Mouse (Mus musculus): ENCODE measurements around the gene Olfr695. TPM values are rescaled to one million over a fixed set of nuclear protein-coding genes. Genes with fewer than 3 reads are reported as not detected.
"Not testable (repeated sequence)": the region's sequence is repeated elsewhere in the genome, so short reads cannot be mapped to it uniquely, and the experiment has no call there.

Gene Olfr695
- not detected in 2 replicates for polyA plus RNA-seq (2016; fragmentation: Nextera tagmentation; extraction: Ambion mirVana)

DNA sequence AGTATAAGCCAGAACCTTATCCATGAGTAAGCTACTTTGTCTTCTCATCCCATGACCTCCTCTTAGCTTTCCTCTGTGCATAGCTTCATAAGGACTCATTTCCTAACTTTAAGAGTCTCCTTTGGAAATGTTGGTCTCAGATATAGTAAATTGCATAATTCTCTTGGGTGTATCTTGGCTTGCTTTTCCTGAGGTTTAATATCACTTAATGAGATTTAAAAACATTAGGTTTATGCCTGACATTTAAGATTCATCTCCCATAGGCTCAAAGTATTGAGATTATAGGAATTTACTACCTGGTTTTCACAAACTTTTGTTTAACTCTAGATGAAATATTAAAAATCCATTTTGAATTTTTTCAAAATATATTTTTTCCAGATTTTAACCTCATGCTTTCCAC, at the start of gene Olfr695:
Gene Olfr695, minus strand, starts transcription at position 101 of the 400 bp plus-strand sequence.
- H3K27ac ChIP-seq: no peak within 1 kb of the TSS
- H3K9me3 ChIP-seq: no peaks in the 10 kb centered on the region
- no peak for ATAC-seq (ENCODE audit: low FRiP score)
- H3K27me3 ChIP-seq: no peaks in the 10 kb centered on the region
- no peak within 1 kb of the TSS for H3K4me3 ChIP-seq (replicated peaks)
- no peak within 1 kb of the TSS for H3K9ac ChIP-seq
- H3K36me3 ChIP-seq (replicated peaks): no peaks in the 10 kb centered on the region
- no peak within 1 kb of the TSS for H3K4me2 ChIP-seq
- H3K4me1 ChIP-seq: no peaks in the 10 kb centered on the region

- not testable (repeated sequence) for H3K36me3 ChIP-seq (replicated peaks); H3K4me3 ChIP-seq (replicated peaks); H3K4me2 ChIP-seq; H3K27me3 ChIP-seq; H3K9ac ChIP-seq; ATAC-seq (ENCODE audit: low FRiP score); H3K4me1 ChIP-seq; H3K9me3 ChIP-seq; H3K27ac ChIP-seq
- WGBS: 83% methylated on average over 2 of the region's 2 CpGs
Observed at GRCm38 (mm10) chr7:106761008-106761407, 44.8 kb upstream of the Olfr695 start.

DNA sequence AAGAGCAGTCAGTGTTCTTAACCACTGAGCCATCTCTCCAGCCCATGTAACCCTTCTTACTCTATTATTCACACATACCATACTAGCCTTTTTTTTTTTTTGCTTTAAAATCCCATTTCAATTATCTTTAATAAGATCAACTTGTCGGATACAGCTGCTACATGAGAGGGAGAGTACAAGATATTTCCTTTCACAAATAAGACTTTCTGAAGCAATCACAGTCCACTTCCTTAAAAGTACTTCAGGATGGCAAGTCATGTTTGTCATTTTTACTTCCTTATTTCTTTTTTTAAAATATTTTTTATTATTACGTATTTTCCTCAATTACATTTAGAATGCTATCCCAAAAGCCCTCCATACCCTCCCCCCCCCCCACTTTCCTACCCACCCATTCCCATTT, 42.6 kb upstream of the Olfr695 start:
- no peak for ATAC-seq (ENCODE audit: low FRiP score)
- 86% methylated on average over 2 of the region's 2 CpGs for WGBS
- H3K4me2 ChIP-seq: no peak overlapping the region
- no peaks in the 10 kb centered on the region for H3K9me3 ChIP-seq
- H3K4me1 ChIP-seq: no peaks in the 10 kb centered on the region
- no peaks in the 10 kb centered on the region for H3K27me3 ChIP-seq
- H3K9ac ChIP-seq: no peak overlapping the region
- no peak overlapping the region for H3K27ac ChIP-seq
- H3K36me3 ChIP-seq (replicated peaks): no peaks in the 10 kb centered on the region
- no peak overlapping the region for H3K4me3 ChIP-seq (replicated peaks)

GRCm38 (mm10) chr7:106755297-106755696, 39.1 kb upstream of the Olfr695 start, which contains the start of gene Olfr698:
Gene Olfr698, minus strand, starts transcription at chr7:106755397.
- Histone ChIP-seq H3K4me2 (no peak within 1 kb of the TSS), H3K4me1 (no peaks in the 10 kb centered on the region), H3K27ac (no peak within 1 kb of the TSS), H3K4me3 (replicated peaks) (no peak within 1 kb of the TSS), H3K27me3 (no peaks in the 10 kb centered on the region), H3K9me3 (no peaks in the 10 kb centered on the region), H3K9ac (no peak within 1 kb of the TSS), H3K36me3 (replicated peaks) (no peaks in the 10 kb centered on the region)
- ATAC-seq (ENCODE audit: low FRiP score): no peak

DNA sequence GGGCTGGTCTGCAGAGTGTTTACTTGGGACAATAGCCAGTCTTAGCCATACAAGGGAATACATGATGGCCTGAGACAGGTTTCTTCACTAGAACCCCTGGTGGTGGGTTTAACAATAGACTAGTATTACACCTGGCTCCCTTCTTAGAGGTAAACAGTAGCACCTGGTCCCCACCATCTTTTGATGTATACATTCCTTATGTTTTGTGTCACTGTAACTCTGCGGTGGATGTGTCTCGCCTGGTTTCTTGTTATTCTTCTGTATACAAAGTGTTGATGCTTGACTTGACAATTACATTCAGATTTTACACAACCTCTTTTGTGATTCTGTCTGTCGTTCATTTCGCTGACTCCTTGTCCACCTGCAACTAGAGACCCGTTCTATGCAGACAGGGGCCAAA, 29.6 kb upstream of the Olfr695 start:
- Histone ChIP-seq H3K4me1 (no peaks in the 10 kb centered on the region), H3K27ac (no peak overlapping the region), H3K27me3 (no peaks in the 10 kb centered on the region), H3K9me3 (no peaks in the 10 kb centered on the region), H3K4me3 (replicated peaks) (no peak overlapping the region), H3K36me3 (replicated peaks) (no peaks in the 10 kb centered on the region), H3K4me2 (no peak overlapping the region), H3K9ac (no peak overlapping the region)
- 87% methylated on average over 5 of the region's 5 CpGs for WGBS
- no peak for ATAC-seq (ENCODE audit: low FRiP score)

DNA sequence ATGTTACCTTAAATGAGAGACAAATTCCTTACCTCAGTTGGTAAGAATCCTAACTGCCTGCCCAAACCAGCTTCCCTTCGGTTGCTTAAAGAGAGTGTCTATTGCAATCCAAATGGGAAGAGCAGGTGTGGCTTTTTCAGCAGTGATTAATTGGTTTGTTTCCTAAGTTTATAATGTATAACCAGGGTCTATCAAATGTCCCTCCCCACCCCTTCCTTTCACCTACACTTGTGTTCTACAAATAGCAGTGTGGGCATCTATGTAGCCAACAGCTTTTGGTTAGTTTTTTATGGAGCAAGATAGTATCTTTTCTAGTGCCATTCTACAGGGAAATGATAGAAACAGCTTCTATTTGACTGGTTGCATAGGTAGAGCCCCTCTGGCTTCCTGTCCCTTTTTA, 26.1 kb upstream of the Olfr695 start, which contains the start of gene Olfr697:
Gene Olfr697, minus strand, starts transcription at position 101 of the 400 bp plus-strand sequence.
- Histone ChIP-seq H3K27me3 (no peaks in the 10 kb centered on the region), H3K36me3 (replicated peaks) (no peaks in the 10 kb centered on the region), H3K4me3 (replicated peaks) (no peak within 1 kb of the TSS), H3K27ac (no peak within 1 kb of the TSS), H3K9me3 (no peaks in the 10 kb centered on the region), H3K4me1 (no peaks in the 10 kb centered on the region), H3K9ac (no peak within 1 kb of the TSS), H3K4me2 (no peak within 1 kb of the TSS)
- no peak for ATAC-seq (ENCODE audit: low FRiP score)
- 83% methylated on average over 1 of the region's 1 CpGs for WGBS

GRCm38 (mm10) chr7:106737028-106737427, 20.8 kb upstream of the Olfr695 start:
- H3K4me3 ChIP-seq (replicated peaks): no peak overlapping the region
- no peak for ATAC-seq (ENCODE audit: low FRiP score)
- H3K9me3 ChIP-seq: no peaks in the 10 kb centered on the region; the same call in 1 of the 2 replicates
- no peaks in the 10 kb centered on the region for H3K36me3 ChIP-seq (replicated peaks)
- no peak overlapping the region for H3K9ac ChIP-seq
- H3K4me1 ChIP-seq: no peaks in the 10 kb centered on the region
- H3K27me3 ChIP-seq: no peaks in the 10 kb centered on the region
- H3K4me2 ChIP-seq: no peak overlapping the region
- no peak overlapping the region for H3K27ac ChIP-seq

DNA sequence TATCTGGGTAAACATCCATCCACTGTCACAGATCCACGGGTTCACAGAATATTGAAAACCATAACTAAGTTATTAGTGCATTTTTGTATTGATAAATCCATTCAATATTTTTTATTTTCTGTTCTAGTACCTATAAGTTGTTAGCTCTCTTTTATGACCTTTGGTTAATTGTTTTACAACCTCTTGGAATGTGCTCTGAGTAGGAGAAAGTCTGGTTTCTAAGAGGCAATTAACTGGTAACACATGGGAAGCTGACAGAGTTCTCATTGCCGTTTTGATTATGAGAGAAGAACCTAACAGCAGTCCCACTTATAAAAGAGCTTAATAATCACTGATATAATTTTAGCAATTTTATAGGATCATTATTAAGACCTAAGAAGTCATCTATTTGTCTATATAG, 17.5 kb upstream of the Olfr695 start:
- 80% methylated on average over 2 of the region's 2 CpGs for WGBS

DNA sequence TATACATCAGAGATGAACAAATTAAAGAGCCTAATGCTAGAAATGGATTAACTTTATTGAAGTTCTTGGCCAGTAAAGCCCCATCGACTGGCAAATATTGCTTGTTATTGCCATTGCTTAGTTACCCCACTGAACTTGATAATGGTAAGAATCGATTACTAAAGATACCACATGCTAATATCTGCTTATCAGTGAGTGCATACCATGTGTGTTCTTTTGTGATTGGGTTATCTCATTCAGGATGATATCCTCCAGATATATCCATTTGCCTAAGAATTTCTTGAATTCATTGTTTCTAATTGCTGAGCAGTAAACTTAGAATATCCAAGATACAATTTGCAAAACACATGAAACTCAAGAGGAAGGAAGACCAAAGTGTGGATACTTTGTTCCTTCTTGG, 9.5 kb upstream of the Olfr695 start:
- not testable (repeated sequence) for H3K36me3 ChIP-seq (replicated peaks); ATAC-seq (ENCODE audit: low FRiP score); H3K4me3 ChIP-seq (replicated peaks); H3K9me3 ChIP-seq; H3K4me1 ChIP-seq; H3K27me3 ChIP-seq; H3K9ac ChIP-seq; H3K27ac ChIP-seq; H3K4me2 ChIP-seq
- WGBS: 87% methylated on average over 2 of the region's 2 CpGs

More for the DNA sequence above, 17.5 kb upstream of the Olfr695 start:
- H3K4me1 ChIP-seq: no peaks in the 10 kb centered on the region
- no peaks in the 10 kb centered on the region for H3K27me3 ChIP-seq
- no peak for ATAC-seq (ENCODE audit: low FRiP score)
- no peaks in the 10 kb centered on the region; the same call in 1 of the 2 replicates for H3K9me3 ChIP-seq
- H3K36me3 ChIP-seq (replicated peaks): no peaks in the 10 kb centered on the region
- no peak overlapping the region for H3K4me2 ChIP-seq
- no peak overlapping the region for H3K9ac ChIP-seq
- H3K27ac ChIP-seq: no peak overlapping the region
- no peak overlapping the region for H3K4me3 ChIP-seq (replicated peaks)

DNA sequence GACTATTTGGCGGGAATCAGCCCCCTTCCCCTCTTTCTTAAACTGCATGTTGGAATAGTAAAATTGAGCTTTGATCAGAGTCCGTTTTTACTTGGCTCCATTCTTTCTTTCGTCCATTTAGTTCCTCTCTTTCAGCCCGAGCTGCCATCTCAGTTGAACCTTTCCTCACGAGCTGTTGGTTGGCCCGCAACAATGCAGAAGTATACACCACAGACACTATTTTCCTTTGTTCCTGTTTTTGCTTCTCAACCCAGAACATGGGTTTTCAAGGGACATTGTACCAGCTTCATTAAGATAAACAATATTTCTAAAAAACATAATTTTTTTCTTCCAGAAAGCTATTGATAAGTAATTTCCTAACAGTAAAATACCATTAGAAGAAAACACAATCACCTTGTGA, 4.7 kb downstream of the Olfr695 start:
- 87% methylated on average over 6 of the region's 6 CpGs for WGBS
- ATAC-seq (ENCODE audit: low FRiP score): no peak
- Histone ChIP-seq H3K4me2 (no peak overlapping the region), H3K9me3 (0 out of 2 replicates have a peak, but pooled peaks cover 3% of the 10 kb centered on the region), H3K27ac (no peak overlapping the region), H3K4me3 (replicated peaks) (no peak overlapping the region), H3K36me3 (replicated peaks) (no peaks in the 10 kb centered on the region), H3K27me3 (no peaks in the 10 kb centered on the region), H3K4me1 (no peaks in the 10 kb centered on the region), H3K9ac (no peak overlapping the region)

GRCm38 (mm10) chr7:106707705-106708104, 8.5 kb downstream of the Olfr695 start:
- not testable (repeated sequence) for ATAC-seq (ENCODE audit: low FRiP score); H3K4me2 ChIP-seq
- WGBS: 90% methylated on average over 10 of the region's 10 CpGs

GRCm38 (mm10) chr7:106696891-106697290, 19.3 kb downstream of the Olfr695 start:
- no peak overlapping the region for H3K27ac ChIP-seq
- peaks cover 16% of the 10 kb centered on the region; the same call in 1 of the 2 replicates for H3K9me3 ChIP-seq
- WGBS: 76% methylated on average over 1 of the region's 1 CpGs
- H3K4me1 ChIP-seq: no peaks in the 10 kb centered on the region
- H3K9ac ChIP-seq: no peak overlapping the region
- no peak overlapping the region for H3K4me2 ChIP-seq
- H3K36me3 ChIP-seq (replicated peaks): no peaks in the 10 kb centered on the region
- no peak for ATAC-seq (ENCODE audit: low FRiP score)
- no peaks in the 10 kb centered on the region for H3K27me3 ChIP-seq
- no peak overlapping the region for H3K4me3 ChIP-seq (replicated peaks)

More at GRCm38 (mm10) chr7:106707705-106708104, 8.5 kb downstream of the Olfr695 start:
- not testable (repeated sequence) for H3K9me3 ChIP-seq; H3K9ac ChIP-seq; H3K27ac ChIP-seq; H3K36me3 ChIP-seq (replicated peaks); H3K4me3 ChIP-seq (replicated peaks); H3K27me3 ChIP-seq; H3K4me1 ChIP-seq

- Histone ChIP-seq H3K27ac (no peak overlapping the region), H3K27me3 (no peaks in the 10 kb centered on the region), H3K9me3 (0 out of 2 replicates have a peak, but pooled peaks cover 2% of the 10 kb centered on the region), H3K4me3 (replicated peaks) (no peak overlapping the region), H3K4me2 (no peak overlapping the region), H3K4me1 (no peaks in the 10 kb centered on the region), H3K9ac (no peak overlapping the region), H3K36me3 (replicated peaks) (no peaks in the 10 kb centered on the region)
- no peak for ATAC-seq (ENCODE audit: low FRiP score)
- WGBS: 89% methylated on average over 3 of the region's 3 CpGs
Observed at GRCm38 (mm10) chr7:106692976-106693375, 23.2 kb downstream of the Olfr695 start.
